Mouse (Mus musculus): ENCODE results near the gene Hist1h1e. TPM values are rescaled to one million over a fixed set of nuclear protein-coding genes. Genes with fewer than 3 reads are reported as not detected.
"Not testable (repeated sequence)": the region's sequence is repeated elsewhere in the genome, so short reads cannot be mapped to it uniquely, and the experiment has no call there.

Hist1h1e gene
- total RNA-seq, 2 experiments from 2014 or later, result 31.1 to 41.1 TPM

GRCm38 (mm10) chr13:23592614-23593013 lies 29.7 kb downstream of the Hist1h1e start:
- no peak for DNase-seq (ENCODE audit: low spot score)

DNA sequence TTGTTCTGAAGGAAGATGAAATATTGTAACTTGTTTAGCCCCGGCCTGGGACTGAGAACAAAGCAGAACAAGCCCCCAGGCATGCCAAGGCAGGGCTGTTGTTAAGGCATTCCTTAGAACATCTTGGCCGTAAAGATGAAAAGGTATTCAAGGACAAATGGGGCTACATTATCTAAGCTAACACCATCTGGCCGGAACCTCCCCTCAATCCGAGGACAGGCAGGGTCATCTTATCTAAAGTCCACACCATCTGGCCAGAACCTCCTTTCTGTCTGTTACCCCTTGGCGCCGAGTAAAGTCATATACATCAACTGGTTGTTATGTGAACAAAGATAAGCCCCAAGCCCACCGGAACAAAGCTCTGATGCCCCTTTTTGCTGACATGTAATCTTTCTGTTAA lies 30.5 kb downstream of the Hist1h1e start:
- not testable (repeated sequence) for DNase-seq (ENCODE audit: low spot score)

DNA sequence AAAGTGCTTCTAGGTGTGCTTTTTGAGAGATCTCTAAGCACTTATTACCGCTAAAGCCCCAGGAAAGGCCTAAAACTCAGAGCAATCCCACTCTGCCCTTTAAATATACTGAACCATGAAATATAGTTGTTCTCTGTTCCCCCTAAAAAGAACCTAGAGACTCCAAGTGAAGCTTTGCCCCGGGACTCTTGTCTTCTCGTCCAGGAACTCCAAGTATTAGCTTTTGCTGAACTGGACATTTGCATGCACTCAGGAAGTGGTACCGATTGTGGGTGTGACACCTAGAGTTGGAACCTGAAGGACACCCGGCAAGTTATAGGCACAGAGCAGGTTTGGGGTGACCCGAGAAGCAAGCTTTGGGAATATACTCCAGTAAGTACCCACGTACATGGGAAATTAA lies 31.2 kb downstream of the Hist1h1e start:
- no peak for DNase-seq (ENCODE audit: low spot score)

DNA sequence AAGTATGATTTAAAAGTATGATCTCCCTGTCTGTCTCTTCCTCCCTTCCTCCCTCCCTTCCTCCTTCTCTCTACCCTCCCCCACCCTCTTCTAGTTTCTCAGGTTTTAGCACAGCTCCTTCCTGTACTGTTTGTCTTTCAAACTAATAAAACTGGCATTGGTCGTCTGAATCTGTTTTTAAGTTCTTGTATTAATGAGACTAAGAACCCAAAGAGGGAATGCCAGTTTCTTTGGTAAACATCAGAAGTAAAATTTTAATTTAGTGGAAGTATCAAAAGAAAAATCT lies 35.5 kb downstream of the Hist1h1e start:
- DNase-seq (ENCODE audit: low spot score), result no peak

DNA sequence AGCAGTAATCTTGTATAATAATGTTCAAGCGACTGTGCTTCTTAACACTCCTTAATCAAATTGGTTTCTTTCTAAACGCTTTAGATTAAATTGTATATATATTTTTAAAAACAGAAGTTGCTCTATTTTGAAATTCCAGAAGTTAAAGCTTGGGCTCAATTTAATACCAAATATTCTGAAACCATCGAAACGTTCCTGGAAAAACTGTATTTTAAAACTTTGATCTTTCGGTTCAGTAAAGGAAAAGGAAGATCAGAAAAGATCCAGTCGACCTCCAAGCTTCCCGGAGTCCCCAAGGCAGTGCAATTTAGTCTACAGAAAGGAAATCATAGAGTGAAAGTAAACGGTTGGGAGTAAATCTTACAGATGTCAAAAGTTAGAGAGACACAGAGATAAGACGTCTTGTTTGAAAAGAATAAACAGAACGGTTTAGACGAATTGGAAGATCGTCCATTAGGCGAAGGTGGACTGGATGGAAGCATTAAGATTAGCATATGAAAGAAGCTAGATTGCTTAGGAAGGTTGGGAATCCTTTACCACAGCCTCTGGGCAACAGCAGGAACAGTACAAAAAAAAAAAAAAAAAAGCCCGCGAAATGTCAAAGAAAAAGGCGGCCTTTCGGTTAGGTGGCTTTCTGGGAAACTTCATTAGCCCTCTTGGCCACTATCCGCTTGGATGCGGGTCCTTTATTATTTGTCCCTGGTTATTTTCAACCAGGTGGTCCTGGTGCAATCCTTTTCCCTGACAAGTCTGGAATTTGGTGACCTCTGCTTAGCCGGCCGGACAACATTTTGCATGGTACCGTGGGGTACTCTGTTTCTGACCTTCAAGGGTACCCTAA lies 36.0 kb downstream of the Hist1h1e start:
- DNase-seq (ENCODE audit: low spot score), result no peak

DNA sequence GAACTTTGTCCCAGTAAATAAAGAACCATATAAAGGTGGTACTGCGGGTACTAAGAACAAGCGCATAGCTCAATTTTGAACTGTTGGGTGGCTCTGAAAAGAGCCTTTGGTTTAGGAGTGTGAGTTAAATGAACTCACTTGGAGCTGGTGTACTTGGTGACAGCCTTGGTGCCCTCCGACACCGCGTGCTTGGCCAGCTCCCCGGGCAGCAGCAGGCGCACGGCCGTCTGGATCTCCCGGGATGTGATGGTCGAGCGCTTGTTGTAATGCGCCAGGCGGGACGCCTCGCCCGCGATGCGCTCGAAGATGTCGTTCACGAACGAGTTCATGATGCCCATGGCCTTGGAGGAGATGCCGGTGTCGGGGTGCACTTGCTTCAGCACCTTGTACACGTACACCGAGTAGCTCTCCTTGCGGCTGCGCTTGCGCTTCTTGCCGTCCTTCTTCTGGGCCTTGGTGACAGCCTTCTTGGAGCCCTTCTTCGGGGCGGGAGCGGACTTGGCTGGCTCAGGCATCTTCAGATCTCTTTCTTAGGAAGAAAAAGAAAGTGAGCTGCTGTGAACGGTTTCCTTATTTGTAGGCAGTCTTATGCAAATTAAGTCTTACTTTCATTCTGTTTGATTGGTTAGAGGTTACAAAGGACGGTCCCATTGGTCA lies 36.8 kb downstream of the Hist1h1e start:
- peak; percentile 72 for DNase-seq (ENCODE audit: low spot score)

GRCm38 (mm10) chr13:23585029-23585441 lies 37.3 kb downstream of the Hist1h1e start:
- peak; percentile 62 for DNase-seq (ENCODE audit: low spot score)

DNA sequence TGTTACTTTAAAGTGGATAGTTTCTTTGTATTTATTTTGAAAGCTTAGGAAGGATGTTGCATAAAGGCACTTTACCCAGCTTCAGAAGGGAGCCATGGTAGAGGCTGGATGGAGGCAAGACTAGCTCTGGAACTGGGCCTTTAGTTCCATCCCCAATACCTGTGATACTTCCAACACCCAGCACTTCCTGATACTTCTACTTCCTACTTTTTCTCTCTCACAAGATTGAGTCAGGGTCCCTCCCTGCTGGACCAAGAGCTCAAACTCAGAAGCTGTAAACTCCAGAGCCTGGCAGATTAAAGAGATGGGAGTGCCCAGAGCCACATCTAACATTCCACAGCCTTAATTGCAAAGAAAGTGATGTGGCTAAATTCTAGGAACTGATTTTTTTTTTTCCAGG lies 38.0 kb downstream of the Hist1h1e start:
- DNase-seq (ENCODE audit: low spot score), result no peak

GRCm38 (mm10) chr13:23583387-23584068 lies 38.8 kb downstream of the Hist1h1e start:
- no peak for DNase-seq (ENCODE audit: low spot score)

- DNase-seq (ENCODE audit: low spot score), result no peak
These were observed 39.9 kb downstream of the Hist1h1e start for GRCm38 (mm10) chr13:23582219-23583056.

DNA sequence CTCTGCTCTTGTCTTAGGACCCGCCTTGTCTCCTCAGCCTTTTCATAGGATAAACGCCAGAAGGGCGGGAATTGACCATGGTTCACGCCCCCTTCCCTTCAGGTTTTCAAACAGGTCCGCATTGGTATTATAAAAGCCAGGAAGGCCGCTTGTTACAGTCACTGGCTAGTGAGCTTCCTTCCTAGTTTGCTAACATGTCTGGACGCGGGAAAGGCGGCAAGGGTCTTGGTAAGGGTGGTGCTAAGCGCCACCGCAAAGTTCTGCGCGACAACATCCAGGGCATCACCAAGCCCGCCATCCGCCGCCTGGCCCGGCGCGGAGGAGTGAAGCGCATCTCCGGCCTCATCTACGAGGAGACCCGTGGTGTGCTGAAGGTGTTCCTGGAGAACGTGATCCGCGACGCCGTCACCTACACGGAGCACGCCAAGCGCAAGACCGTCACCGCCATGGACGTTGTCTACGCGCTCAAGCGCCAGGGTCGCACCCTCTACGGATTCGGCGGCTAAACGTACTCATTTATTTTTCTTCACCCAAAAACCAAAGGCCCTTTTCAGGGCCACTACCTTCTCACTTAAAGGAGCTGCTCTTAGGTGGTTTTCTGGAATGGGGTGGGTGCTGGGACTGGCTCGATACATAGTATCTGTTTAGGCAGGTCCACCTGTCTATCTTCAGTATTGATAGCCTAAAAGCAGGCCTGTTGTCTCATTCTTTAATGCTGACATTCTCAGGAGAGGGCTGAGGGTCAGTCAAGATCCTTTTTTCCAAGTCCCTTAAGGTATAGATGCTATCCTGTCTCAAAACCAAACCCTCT lies 40.7 kb downstream of the Hist1h1e start, which contains the start of gene Hist1h4d:
Gene Hist1h4d, plus strand, starts transcription at position 191 of the 811 bp plus-strand sequence.
- peak; percentile 98 for DNase-seq (ENCODE audit: low spot score)

DNA sequence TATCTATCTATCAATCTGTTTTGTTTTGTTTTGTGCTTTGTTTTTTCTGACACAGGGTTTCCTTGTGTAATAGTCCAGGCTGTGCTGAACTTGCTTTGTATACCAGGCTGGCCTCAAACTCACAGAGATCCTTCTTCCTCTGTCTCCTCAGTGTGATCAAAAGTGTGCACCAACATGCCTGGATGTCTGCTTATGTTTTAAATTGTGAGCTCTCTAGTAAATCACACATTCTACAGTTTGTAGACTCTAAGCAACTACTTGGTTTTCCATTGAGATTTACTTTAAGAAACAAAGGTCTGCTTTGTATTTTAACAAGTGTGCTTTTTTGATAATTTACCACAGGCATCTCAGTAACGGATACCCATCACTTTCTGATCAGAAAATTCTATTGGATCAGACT lies 44.5 kb downstream of the Hist1h1e start:
- DNase-seq (ENCODE audit: low spot score), result no peak

GRCm38 (mm10) chr13:23576906-23577639 lies 45.3 kb downstream of the Hist1h1e start:
- no peak for DNase-seq (ENCODE audit: low spot score)

DNA sequence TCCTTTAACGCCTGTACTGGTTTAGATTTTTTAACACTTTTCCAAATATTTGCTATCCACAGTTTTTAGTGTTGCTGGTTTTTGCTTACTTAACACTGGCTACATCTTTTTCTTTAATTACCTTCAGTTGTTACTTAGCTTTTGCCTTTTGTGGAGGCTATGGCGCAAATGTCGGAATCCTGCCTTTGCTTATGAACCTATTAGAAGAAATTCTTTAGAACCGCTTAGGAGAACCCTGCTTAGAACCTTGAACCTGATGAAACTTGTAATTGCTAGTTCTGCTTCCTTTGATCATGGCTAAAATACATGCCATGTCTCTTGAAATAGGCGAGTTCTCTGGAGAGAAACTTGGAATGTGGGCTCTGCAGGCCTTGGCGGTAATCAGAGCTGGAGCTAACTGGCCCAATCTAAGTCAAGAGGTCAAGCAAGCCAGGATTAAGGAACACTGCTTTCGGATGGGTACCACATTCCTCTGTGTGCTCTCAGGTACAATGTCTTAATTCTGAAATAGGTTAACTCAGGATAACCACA lies 45.9 kb downstream of the Hist1h1e start:
- no peak for DNase-seq (ENCODE audit: low spot score)

DNA sequence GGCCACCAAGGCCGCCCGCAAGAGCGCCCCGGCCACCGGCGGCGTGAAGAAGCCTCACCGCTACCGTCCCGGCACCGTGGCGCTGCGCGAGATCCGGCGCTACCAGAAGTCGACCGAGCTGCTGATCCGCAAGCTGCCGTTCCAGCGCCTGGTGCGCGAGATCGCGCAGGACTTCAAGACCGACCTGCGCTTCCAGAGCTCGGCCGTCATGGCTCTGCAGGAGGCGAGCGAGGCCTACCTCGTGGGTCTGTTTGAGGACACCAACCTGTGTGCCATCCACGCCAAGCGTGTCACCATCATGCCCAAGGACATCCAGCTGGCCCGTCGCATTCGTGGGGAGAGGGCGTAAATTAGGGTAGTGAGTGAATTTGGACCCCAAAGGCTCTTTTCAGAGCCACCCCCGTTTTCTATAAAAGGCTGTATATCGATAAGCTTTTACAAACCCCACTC lies 46.5 kb downstream of the Hist1h1e start:
- DNase-seq (ENCODE audit: low spot score), result not testable (repeated sequence)

DNA sequence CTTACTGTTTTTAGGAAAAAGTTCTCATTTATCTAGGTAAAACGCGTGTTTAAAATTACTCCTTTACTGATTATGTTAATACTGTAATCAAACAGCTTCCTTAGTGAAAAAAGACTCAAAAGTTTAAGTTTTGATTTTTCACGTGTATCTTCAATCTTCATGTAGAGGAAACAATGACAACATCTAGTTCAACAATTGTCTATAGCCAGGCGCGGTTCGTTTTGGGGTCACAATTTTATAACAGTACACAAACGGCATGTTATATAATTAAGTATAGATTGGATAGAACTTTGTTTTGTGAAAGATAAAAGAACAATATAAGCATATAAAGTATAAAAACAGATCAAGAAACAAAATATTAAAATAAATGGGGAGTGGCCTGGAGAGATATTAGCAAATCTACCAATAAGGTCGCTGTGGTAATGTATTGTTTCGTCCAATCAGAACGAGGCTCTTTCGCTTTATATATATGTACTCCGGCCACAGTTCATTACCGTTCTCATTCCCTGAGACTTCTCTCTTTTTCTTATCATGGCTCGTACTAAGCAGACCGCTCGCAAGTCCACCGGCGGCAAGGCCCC lies 47.0 kb downstream of the Hist1h1e start, which contains the start of gene Hist1h3d:
Gene Hist1h3d, plus strand, starts transcription at position 493 of the 581 bp plus-strand sequence.
- DNase-seq (ENCODE audit: low spot score), result no peak

GRCm38 (mm10) chr13:23574546-23575170 lies 47.7 kb downstream of the Hist1h1e start:
- not testable (repeated sequence) for DNase-seq (ENCODE audit: low spot score)

DNA sequence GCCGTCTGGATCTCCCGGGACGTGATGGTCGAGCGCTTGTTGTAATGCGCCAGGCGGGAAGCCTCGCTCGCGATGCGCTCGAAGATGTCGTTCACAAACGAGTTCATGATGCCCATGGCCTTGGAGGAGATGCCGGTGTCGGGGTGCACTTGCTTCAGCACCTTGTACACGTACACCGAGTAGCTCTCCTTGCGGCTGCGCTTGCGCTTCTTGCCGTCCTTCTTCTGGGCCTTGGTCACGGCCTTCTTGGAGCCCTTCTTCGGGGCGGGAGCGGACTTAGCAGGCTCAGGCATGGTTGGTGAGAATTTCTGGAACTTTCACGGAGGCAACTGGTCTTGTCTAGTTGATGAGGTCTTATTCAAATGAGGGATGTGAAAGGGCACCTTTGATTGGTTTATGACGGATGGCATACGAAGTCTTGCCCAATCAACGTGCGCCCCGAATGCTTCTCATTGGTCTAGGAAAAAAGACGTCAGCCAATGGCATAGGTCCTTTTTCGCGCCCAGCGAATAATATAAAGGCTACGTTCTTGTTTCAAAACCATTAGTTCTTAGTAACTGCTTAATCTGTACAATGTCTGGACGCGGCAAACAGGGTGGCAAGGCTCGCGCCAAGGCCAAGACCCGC lies 48.3 kb downstream of the Hist1h1e start, which contains the start of the genes Hist1h2bf and Hist1h2ad:
Gene Hist1h2bf, minus strand, starts transcription at position 299 of the 627 bp plus-strand sequence.
Gene Hist1h2ad, plus strand, starts transcription at position 484 of the 627 bp plus-strand sequence.
- DNase-seq (ENCODE audit: low spot score), result peak; percentile 64
